Mouse (Mus musculus) midbrain, embryonic 16.5 days (tissue): ENCODE measurements at regions not wholly inside any gene's neighbourhood (a gene's known extent, or its start where the extent isn't known, plus 50 kb on each side); places are given as distances from the start of the nearest gene placed in this dataset.

Experiments
- ATAC-seq: fragments of 200-750 bp; cut with Nextera tagmentation; 2 replicates; pipeline ENCODE4 v1.8.0; 2017; ENCODE audit warnings: moderate TSS enrichment
- H3K27ac ChIP-seq: fragments of 300-500 bp; sonication (generic); 2 replicates; pipeline ENCODE4 v1.5.1; 2014; ENCODE audit warnings: mild to moderate bottlenecking, low read length, mixed read lengths
- H3K27me3 ChIP-seq: fragments of 300-500 bp; sonication (generic); 2 replicates; pipeline ENCODE4 v1.6.1; 2014; ENCODE audit warnings: low read depth, low read length, mixed read lengths; ENCODE audit not compliant: control insufficient read depth, insufficient read depth
- H3K36me3 ChIP-seq: fragments of 300-500 bp; sonication (generic); 2 replicates; pipeline ENCODE4 v1.6.1; 2014; ENCODE audit warnings: mild to moderate bottlenecking, low read length, moderate library complexity, mixed read lengths; ENCODE audit not compliant: control insufficient read depth, insufficient read depth
- H3K4me1 ChIP-seq: fragments of 300-500 bp; sonication (generic); 2 replicates; pipeline ENCODE4 v1.6.1; 2014; ENCODE audit warnings: mild to moderate bottlenecking, low read length, mixed read lengths; ENCODE audit not compliant: control insufficient read depth, insufficient read depth
- H3K4me2 ChIP-seq: fragments of 300-500 bp; sonication (generic); 2 replicates; pipeline ENCODE4 v1.6.1; 2014; ENCODE audit warnings: mild to moderate bottlenecking, low read length, mixed read lengths
- H3K4me3 ChIP-seq: fragments of 300-500 bp; sonication (generic); 2 replicates; pipeline ENCODE4 v1.5.1; 2014; ENCODE audit warnings: low read depth, mild to moderate bottlenecking, low read length, moderate library complexity, mixed read lengths
- H3K9ac ChIP-seq: fragments of 300-500 bp; sonication (generic); 2 replicates; pipeline ENCODE4 v1.6.1; 2014; ENCODE audit warnings: low read depth, low read length, mixed read lengths
- H3K9me3 ChIP-seq: fragments of 300-500 bp; sonication (generic); replicated peaks from 2 replicates; pipeline ENCODE4 v1.6.1; 2014; ENCODE audit warnings: mild to moderate bottlenecking, low read length, mixed read lengths; ENCODE audit not compliant: control insufficient read depth, poor library complexity, severe bottlenecking
- WGBS: fragments of 180-500 bp; shearing (Covaris S2); extraction: QIAGEN DNeasy Blood & Tissue Kit; methylation state at CpG from one replicate; pipeline ENCODE4 v1.1.7; 2014; 5-methylcytosine and 5-hydroxymethylcytosine counted together

DNA sequence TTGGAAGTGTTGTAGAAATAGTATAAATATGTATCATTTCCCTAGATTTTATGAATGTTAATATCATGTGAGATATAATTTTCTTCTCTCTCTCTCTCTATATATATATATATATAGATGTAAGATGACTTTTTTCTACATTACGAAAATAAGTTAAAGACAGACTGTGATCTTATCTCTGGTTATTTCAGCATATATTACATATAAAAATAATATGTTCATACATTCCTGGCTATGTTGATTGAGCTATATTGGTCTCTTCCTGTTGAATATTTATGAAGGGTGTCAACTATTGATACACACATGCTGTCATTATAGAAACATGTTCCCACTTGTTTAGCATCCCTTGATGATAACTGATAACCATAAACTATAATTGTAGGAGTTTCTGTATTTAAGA lies 793.2 kb upstream of the Fat3 start:
- H3K4me2 ChIP-seq, result no peak overlapping the region
- WGBS, result 90% methylated on average over 1 of the region's 1 CpGs
- H3K9ac ChIP-seq, result no peak overlapping the region
- no peaks in the 10 kb centered on the region for H3K27me3 ChIP-seq
- H3K36me3 ChIP-seq, result no peaks in the 10 kb centered on the region
- no peak overlapping the region for H3K27ac ChIP-seq
- no peaks in the 10 kb centered on the region for H3K4me1 ChIP-seq
- H3K4me3 ChIP-seq, result no peak overlapping the region
- no peaks in the 10 kb centered on the region for H3K9me3 ChIP-seq
- ATAC-seq, result no peak

DNA sequence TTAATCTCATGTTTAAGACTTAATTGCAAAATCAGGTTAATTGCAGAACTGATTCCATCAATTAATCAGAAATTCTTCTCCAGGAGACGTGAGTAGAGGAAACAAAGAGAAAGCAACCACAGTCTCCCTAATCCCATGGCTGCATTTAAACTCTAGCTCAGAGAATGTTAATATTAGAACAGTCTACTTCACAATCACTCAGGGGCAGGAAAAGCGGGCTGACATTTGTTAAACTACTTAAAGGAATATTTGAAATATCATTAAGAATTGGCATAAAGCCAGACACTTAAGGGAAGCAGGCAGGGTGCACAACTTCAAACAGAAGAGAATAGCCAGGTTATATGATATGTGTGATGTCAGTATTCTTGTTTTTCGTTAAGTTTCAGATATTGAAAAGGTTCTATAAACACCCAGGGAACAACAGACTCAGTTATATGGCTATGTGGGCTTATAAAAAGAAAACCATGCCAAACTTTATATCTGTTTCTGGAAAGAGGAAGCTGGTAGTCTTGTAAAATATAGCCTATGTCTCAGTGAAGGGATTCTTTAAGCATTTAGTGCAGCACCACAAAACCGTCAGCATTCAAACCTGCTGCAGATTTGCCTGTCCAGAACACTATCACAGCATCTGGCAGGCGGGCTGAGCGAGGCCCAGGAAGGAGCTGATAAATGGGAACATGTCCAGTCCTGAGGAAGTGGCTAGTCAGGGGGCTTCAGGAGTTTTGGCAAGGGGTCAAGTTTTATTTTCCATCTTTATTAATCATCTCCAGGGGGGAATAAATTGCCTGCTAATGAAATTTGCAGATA lies 787.9 kb upstream of the Fat3 start:
- WGBS, result 55% methylated on average over 6 of the region's 6 CpGs
- no peak overlapping the region for H3K9ac ChIP-seq
- no peak overlapping the region for H3K4me3 ChIP-seq
- H3K36me3 ChIP-seq, result no peaks in the 10 kb centered on the region
- H3K4me1 ChIP-seq, result no peaks in the 10 kb centered on the region
- no peak overlapping the region for H3K27ac ChIP-seq
- no peaks in the 10 kb centered on the region for H3K9me3 ChIP-seq
- ATAC-seq, result no peak
- no peaks in the 10 kb centered on the region for H3K27me3 ChIP-seq
- H3K4me2 ChIP-seq, result no peak overlapping the region

DNA sequence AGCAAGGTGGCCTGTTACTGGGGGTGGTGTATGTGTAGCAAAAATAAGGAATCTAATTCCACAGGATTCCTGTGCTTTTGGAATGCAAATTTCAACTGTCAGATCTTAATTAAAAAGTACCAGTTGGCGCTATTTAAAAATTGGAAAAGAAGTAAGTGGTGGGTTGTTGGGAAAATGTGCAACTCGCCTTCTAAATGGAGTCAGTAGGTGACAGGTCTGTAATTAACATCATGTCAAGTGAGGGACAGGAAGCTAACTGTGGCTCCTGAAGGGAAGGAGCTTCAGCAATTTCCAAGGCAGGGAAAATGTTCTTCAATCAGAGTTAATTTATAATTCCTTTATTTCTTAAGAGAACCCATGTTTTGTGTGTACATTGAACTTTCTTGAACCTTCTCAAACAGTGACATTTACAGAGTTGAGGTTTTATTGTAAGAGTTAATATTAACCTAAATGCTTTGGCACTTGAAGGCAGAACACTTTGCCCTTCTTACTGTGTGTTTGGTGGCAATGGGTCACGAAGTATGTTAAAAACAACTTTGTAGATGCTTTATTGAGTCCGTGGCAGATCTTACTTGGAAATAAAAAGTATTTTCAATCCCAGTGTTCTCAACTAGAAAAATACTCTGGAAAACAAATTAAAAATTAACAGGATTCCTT lies 778.4 kb upstream of the Fat3 start:
- ATAC-seq, result no peak
- Histone ChIP-seq H3K9ac (no peak overlapping the region), H3K9me3 (no peaks in the 10 kb centered on the region), H3K4me1 (no peaks in the 10 kb centered on the region), H3K36me3 (no peaks in the 10 kb centered on the region), H3K27me3 (no peaks in the 10 kb centered on the region), H3K4me3 (no peak overlapping the region), H3K4me2 (no peak overlapping the region), H3K27ac (no peak overlapping the region)
- WGBS, result 83% methylated on average over 4 of the region's 4 CpGs

DNA sequence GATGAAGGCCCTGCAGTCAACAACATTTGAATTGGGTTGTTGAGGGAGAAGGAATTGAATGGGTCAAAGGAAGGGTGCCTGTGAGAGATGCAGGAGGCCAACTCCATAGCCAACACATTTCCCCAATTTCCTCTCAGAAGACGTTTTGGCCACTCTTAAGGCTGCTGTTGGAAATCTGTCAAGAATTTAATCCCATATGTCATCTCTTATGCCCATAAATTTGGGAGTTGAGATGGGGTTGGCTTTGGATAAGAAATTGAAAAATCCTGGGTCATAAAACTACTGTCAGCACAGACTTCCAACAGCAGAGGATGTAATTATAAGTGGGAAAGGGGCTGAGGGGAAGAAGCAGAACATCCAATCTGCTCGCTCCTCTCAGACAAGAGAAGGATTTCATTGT lies 771.5 kb upstream of the Fat3 start:
- H3K4me2 ChIP-seq, result no peak overlapping the region
- no peaks in the 10 kb centered on the region for H3K9me3 ChIP-seq
- no peak for ATAC-seq
- WGBS, result 68% methylated on average over 2 of the region's 2 CpGs
- no peak overlapping the region for H3K4me3 ChIP-seq
- H3K9ac ChIP-seq, result no peak overlapping the region
- no peak overlapping the region for H3K27ac ChIP-seq
- no peaks in the 10 kb centered on the region for H3K27me3 ChIP-seq
- no peaks in the 10 kb centered on the region for H3K36me3 ChIP-seq
- H3K4me1 ChIP-seq, result no peaks in the 10 kb centered on the region

DNA sequence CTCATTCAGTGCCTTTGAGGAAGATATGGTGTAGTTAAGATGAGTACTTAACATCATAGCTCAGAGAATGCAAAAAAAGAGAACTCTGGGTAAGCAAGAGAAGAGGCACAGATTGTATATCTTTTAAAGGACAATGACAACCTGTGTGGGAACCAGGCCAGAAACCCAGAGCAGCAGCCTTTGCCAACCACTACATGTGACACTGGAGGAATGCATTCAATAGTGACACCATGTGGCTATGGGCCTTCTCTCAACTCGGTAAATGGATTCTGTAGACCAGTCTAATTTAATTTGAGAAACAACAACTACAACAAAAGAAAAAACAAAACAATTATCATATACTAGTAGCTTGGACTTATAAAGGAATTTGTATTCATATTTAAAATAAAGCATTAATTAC lies 768.5 kb upstream of the Fat3 start:
- no peak overlapping the region for H3K4me2 ChIP-seq
- H3K9ac ChIP-seq, result no peak overlapping the region
- H3K36me3 ChIP-seq, result no peaks in the 10 kb centered on the region
- no peak overlapping the region for H3K4me3 ChIP-seq
- WGBS, result 23% methylated on average over 1 of the region's 1 CpGs
- no peaks in the 10 kb centered on the region for H3K27me3 ChIP-seq
- H3K4me1 ChIP-seq, result no peaks in the 10 kb centered on the region
- no peak overlapping the region for H3K27ac ChIP-seq
- ATAC-seq, result peak; percentile 56
- no peaks in the 10 kb centered on the region for H3K9me3 ChIP-seq

DNA sequence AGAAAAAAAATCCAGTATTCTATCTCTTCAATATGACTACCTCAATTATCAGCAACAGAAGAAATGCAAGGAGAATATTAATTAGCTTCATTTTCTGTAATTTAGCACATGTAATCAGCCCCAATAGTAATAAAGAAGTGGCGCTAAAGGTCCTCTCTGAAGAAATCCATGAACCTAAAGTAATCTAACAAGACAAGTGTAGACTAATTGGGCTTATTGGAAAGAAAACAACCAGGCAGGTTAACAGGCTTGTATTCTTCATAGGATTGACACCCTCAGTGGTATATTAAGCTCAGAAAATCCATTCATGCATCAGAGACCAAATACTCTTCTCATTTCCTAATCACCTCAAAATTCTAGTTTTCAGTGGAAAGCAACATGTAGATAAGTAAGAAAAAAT lies 756.1 kb upstream of the Fat3 start:
- no peak overlapping the region for H3K4me2 ChIP-seq
- H3K4me1 ChIP-seq, result no peaks in the 10 kb centered on the region
- H3K9ac ChIP-seq, result no peak overlapping the region
- no peaks in the 10 kb centered on the region for H3K9me3 ChIP-seq
- no peak overlapping the region for H3K27ac ChIP-seq
- H3K27me3 ChIP-seq, result no peaks in the 10 kb centered on the region
- H3K36me3 ChIP-seq, result no peaks in the 10 kb centered on the region
- no peak for ATAC-seq
- H3K4me3 ChIP-seq, result no peak overlapping the region
- WGBS, result 75% methylated on average over 1 of the region's 1 CpGs

DNA sequence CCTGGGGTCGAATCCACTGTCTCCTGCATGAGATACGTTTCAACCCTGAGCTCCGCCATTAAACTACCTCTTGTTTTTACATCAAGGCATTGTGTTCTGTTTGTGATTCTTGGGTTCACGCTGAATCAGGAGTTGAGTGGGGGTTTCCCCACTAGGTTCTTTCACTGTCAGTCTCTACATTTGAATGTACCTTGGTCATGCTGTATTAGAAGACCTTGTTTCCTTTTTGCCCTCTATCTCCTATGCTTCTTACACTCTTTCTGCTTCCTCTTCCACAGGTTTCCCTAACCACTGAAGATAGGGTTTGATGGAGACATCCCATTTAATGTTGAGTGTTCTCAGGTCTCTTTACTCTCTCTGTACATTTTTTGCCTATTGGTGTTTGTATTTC lies 726.0 kb upstream of the Fat3 start:
- ATAC-seq, result no peak
- Histone ChIP-seq H3K4me3 (no peak overlapping the region), H3K27ac (no peak overlapping the region), H3K9ac (no peak overlapping the region), H3K36me3 (no peaks in the 10 kb centered on the region), H3K27me3 (no peaks in the 10 kb centered on the region), H3K4me1 (no peaks in the 10 kb centered on the region), H3K4me2 (no peak overlapping the region), H3K9me3 (no peaks in the 10 kb centered on the region)
- WGBS, result 91% methylated on average over 4 of the region's 4 CpGs

DNA sequence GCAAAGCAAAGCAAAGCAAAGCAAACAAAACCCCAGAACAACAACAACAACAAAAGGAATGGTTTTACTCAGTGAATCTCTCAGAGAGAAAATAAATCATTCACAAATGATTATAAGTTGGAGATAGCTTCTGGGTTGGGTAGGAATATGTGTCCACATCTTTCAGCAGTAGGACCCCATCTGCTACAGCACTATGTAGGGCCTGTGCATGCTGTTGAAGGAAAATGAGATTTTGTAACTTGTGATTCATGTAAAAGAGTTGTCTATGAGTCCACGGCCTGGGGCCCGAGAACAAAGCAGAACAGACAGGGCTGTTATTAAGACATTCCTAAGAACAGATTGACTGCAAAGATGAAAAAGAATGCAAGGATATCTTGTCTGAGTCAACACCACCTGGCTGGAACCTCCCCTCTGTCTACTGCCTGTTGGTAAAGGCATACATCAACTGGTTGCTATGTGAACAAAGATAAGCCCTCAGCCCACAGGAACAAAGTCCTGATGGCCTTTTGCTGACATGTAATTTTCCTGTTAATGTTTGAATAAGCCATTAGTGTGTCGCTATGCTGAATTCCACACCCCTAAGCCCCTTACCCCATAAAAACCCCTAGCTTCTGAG lies 725.5 kb upstream of the Fat3 start:
- Histone ChIP-seq H3K27ac (no peak overlapping the region), H3K4me3 (no peak overlapping the region), H3K4me1 (no peaks in the 10 kb centered on the region), H3K9ac (no peak overlapping the region), H3K9me3 (no peaks in the 10 kb centered on the region), H3K4me2 (no peak overlapping the region), H3K36me3 (no peaks in the 10 kb centered on the region), H3K27me3 (no peaks in the 10 kb centered on the region)
- 82% methylated on average over 3 of the region's 3 CpGs for WGBS
- no peak for ATAC-seq

DNA sequence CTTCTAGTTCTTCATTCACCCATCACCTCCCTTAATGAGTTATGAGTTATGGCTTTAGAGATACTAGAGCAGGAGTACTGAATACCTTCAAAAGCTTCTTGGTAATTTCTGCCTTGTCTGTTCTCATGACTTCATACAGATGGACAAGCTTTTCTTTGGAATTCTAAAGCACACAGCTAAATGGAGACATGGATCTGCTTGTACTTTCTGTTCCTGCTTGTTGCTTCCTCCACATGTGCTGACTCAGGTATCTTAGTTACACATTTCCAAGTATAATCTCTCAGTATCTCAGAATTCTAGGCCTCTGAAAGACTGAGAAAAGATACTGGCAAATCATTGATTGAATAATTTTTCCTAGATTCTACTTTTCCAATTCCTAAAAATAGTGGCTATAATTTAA lies 694.3 kb upstream of the Fat3 start:
- H3K4me3 ChIP-seq, result no peak overlapping the region
- H3K9me3 ChIP-seq, result no peaks in the 10 kb centered on the region
- H3K4me1 ChIP-seq, result no peaks in the 10 kb centered on the region
- H3K27me3 ChIP-seq, result no peaks in the 10 kb centered on the region
- H3K4me2 ChIP-seq, result no peak overlapping the region
- H3K27ac ChIP-seq, result no peak overlapping the region
- no peak overlapping the region for H3K9ac ChIP-seq
- no peak for ATAC-seq
- no peaks in the 10 kb centered on the region for H3K36me3 ChIP-seq
